Mouse (Mus musculus): Measurements from ENCODE around the gene Lamtor2.

- TF ChIP-seq CTCF (IDR thresholded peaks at IDR 0.05; ENCODE audit: control insufficient read depth, insufficient read depth, low read length) (no peak), POLR2A (IDR thresholded peaks at IDR 0.05; ENCODE audit: borderline replicate concordance, control insufficient read depth, low read depth, low read length) (no peak)
Observed at GRCm38 (mm10) chr3:88505081-88505480, 47.8 kb downstream of the Lamtor2 start.
